ENCODE assay signal across 8 mouse cellular contexts in the genomic region with DNA sequence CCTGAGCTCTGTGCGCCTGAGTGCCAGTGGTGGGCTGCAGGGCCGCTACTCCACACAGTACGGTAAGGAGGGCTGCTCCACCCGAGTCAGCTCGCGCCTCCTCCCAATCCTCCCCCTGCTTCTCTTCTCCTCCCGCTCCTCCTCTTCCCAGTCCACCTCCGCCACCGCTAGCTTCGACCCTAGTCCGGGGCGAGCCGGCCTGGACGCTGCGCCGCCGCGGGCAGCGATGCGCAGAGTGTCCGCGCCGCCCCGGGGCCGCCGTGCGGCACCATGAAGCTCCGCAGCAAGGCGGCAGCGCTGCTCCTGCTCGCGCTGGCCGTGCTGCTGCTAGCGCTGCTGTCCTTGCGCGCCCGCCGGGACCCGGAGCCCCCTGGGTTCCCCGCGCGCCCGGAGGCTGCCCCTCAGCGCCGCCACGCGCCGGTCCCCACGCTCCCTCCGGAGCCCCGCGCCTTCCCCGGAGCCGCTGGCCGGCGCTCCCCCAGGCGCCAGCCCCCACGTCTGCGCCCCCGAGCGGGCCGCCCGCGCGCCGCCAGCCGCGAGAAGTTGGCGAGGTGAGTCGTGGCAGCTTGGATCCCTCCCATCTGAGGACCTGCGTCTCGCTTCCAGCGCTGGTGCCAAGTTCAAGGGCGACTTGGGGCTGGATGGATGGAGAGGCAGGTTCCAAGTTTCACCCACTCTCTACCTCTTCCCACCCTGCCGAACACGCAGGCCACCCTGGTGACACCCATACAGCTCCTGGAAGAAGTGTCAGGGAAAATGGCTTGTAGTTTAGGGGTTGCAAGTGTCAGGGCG. TPM values are rescaled to one million over a fixed set of nuclear protein-coding genes. Genes with fewer than 3 reads are reported as not detected.
DNase-seq lines count a peak whose midpoint lies in the region; ATAC-seq lines count a peak whose summit lies in the region.

TSS of gene Gxylt2 (plus strand) at position 161 of the 792 bp plus-strand sequence.

- no peaks in the 10 kb centered on the region for H3K36me3 ChIP-seq in heart, embryonic 11.5 days (ENCODE audit: control insufficient read depth, insufficient read depth, low read length)
- H3K36me3 ChIP-seq in liver, embryonic 16.5 days (ENCODE audit: control insufficient read depth, insufficient read depth), result no peaks in the 10 kb centered on the region

- H3K4me1 ChIP-seq in heart, embryonic 11.5 days (ENCODE audit: control insufficient read depth, insufficient read depth, low read length), result peaks cover 3% of the 10 kb centered on the region; the same call in 1 of the 2 replicates
- H3K4me1 ChIP-seq in liver, embryonic 16.5 days (ENCODE audit: control insufficient read depth, low read depth, low read length), result no peaks in the 10 kb centered on the region

- peak; percentile 15 for DNase-seq in layer of hippocampus, adult 11-12 months (ENCODE audit: low spot score)
- no peak for DNase-seq in layer of hippocampus, adult 9-10 months (ENCODE audit: low spot score)
- peak; percentile 74 for DNase-seq in embryo, embryonic 9.5 days (ENCODE audit: extremely low spot score)
- DNase-seq in kidney, postnatal 10 days, result peak; percentile 70
- DNase-seq in retina, embryonic 14.5 days (ENCODE audit: low spot score), result peak; percentile 73
- DNase-seq in thymus, postnatal 10 days (ENCODE audit: low spot score in 2 of 2), result no peak

- WGBS in heart, embryonic 11.5 days (ENCODE audit: insufficient replicate concordance), result under 1% methylated on average over 54 of the region's 77 CpGs
- WGBS in liver, embryonic 16.5 days (ENCODE audit: insufficient replicate concordance), result under 1% methylated on average over 71 of the region's 77 CpGs

- peak; percentile 79 for ATAC-seq in heart, embryonic 11.5 days (replicated peaks; ENCODE audit: insufficient number of reproducible peaks, low FRiP score, low TSS enrichment)
- no peak for ATAC-seq in liver, embryonic 16.5 days (ENCODE audit: low read depth)

- peak within 1 kb of the TSS; percentile 68 for H3K9ac ChIP-seq in heart, embryonic 11.5 days (ENCODE audit: low read depth, low read length)
- no peak within 1 kb of the TSS for H3K9ac ChIP-seq in liver, embryonic 16.5 days (ENCODE audit: low read depth, low read length)

- H3K27ac ChIP-seq in heart, embryonic 11.5 days (ENCODE audit: low read depth, low read length), result no peak within 1 kb of the TSS
- H3K27ac ChIP-seq in liver, embryonic 16.5 days (ENCODE audit: low read length), result no peak within 1 kb of the TSS

- H3K4me2 ChIP-seq in heart, embryonic 11.5 days, result peak within 1 kb of the TSS; percentile 95
- peak within 1 kb of the TSS; percentile 54 for H3K4me2 ChIP-seq in liver, embryonic 16.5 days (ENCODE audit: low read depth, low read length)

- H3K4me3 ChIP-seq in heart, embryonic 11.5 days (ENCODE audit: low read depth, low read length), result peak within 1 kb of the TSS; percentile 62
- peak within 1 kb of the TSS; percentile 41 for H3K4me3 ChIP-seq in liver, embryonic 16.5 days (ENCODE audit: low read depth, low read length)

- H3K27me3 ChIP-seq in heart, embryonic 11.5 days (ENCODE audit: control insufficient read depth, insufficient read depth, low read length), result peaks cover 26% of the 10 kb centered on the region
- peaks cover 25% of the 10 kb centered on the region for H3K27me3 ChIP-seq in liver, embryonic 16.5 days (ENCODE audit: control insufficient read depth, insufficient read depth, low read depth, low read length)

- no peaks in the 10 kb centered on the region for H3K9me3 ChIP-seq in heart, embryonic 11.5 days (replicated peaks; ENCODE audit: control insufficient read depth, low read length)
- no peaks in the 10 kb centered on the region for H3K9me3 ChIP-seq in liver, embryonic 16.5 days (replicated peaks; ENCODE audit: control insufficient read depth, low read length)

RNA-seq across cellular contexts. Expression of gene Gxylt2, which starts in this region (rescaled TPM):
- 0.93 and 1.1 TPM in 2 replicates for polyA plus RNA-seq in heart, embryonic 11.5 days (2014; fragmentation: Nextera tagmentation; extraction: Ambion mirVana)
- polyA plus RNA-seq in liver, embryonic 16.5 days (2015; fragmentation: Nextera tagmentation; extraction: Ambion mirVana), result 0.06 and 0.08 TPM in 2 replicates

Comparison
In these comparisons a context has a peak if more than half of its experiments do, and no peak if none do; other contexts are left out.
1. DNase-seq: peak in layer of hippocampus, adult 11-12 months (single experiment), embryo, embryonic 9.5 days (single experiment), kidney, postnatal 10 days (single experiment) and retina, embryonic 14.5 days (single experiment); none in layer of hippocampus, adult 9-10 months (single experiment) and thymus, postnatal 10 days (0 of 2).